In the genomic region with DNA sequence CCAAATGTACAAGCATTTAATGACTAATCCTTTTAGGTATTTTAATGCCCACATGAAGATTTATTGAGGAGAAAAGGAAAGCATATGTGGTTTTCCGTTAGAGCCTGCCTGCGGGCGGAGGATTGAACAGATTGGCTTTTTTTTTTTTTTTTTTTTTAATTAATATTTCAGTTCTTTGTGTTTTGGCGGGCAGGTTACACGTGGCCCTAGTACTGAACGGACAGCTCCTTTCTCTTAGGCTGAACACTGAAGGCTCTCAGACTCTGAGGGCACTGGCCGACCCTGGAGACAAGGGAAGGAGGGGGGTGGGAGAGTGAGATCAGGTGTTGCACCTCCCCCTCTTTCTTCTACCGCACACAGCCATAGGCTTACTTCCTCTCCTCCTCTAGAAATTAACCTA, we compare ENCODE assay signal across 11 mouse cellular contexts. TPM values are rescaled to one million over a fixed set of nuclear protein-coding genes. Genes with fewer than 3 reads are reported as not detected.
A peak's percentile ranks its signal among the peaks of the same experiment; 100 is the strongest.
DNase-seq lines count a peak whose midpoint lies in the region; ATAC-seq lines count a peak whose summit lies in the region.
"Had no signal": no experiment of that assay in that cellular context is flagged by ENCODE, and none has a peak within 500 bp of the region (broad histone marks: within the 10 kb centered on the region; RNA-seq: fewer than 3 reads in every experiment).

No protein-coding gene starts in this region.

- H3K27me3 ChIP-seq in intestine, embryonic 14.5 days (replicated peaks; ENCODE audit: control insufficient read depth, insufficient read depth, low read length), result no peaks in the 10 kb centered on the region
- no peaks in the 10 kb centered on the region for H3K27me3 ChIP-seq in intestine, embryonic 15.5 days (replicated peaks)
- H3K27me3 ChIP-seq in hindbrain, embryonic 12.5 days, result no peaks in the 10 kb centered on the region
- no peaks in the 10 kb centered on the region for H3K27me3 ChIP-seq in midbrain, embryonic 14.5 days (ENCODE audit: control insufficient read depth, insufficient read depth, low read length)
- H3K27me3 ChIP-seq: liver, embryonic 13.5 days had no signal

- H3K4me2 ChIP-seq in intestine, embryonic 14.5 days (ENCODE audit: low read length), result no peak overlapping the region
- H3K4me2 ChIP-seq in intestine, embryonic 15.5 days (replicated peaks), result no peak overlapping the region
- H3K4me2 ChIP-seq in hindbrain, embryonic 12.5 days (replicated peaks), result no peak overlapping the region
- H3K4me2 ChIP-seq in midbrain, embryonic 14.5 days (ENCODE audit: low read length), result 0 out of 2 replicates have a peak overlapping the region, but pooled peaks have one; percentile 7
- H3K4me2 ChIP-seq: liver, embryonic 13.5 days had no signal

- no peak overlapping the region for H3K9ac ChIP-seq in intestine, embryonic 14.5 days (ENCODE audit: low read length)
- H3K9ac ChIP-seq in intestine, embryonic 15.5 days, result no peak overlapping the region
- no peak overlapping the region for H3K9ac ChIP-seq in hindbrain, embryonic 12.5 days
- no peak overlapping the region for H3K9ac ChIP-seq in midbrain, embryonic 14.5 days (replicated peaks; ENCODE audit: low read length)
- H3K9ac ChIP-seq: liver, embryonic 13.5 days had no signal

- no peaks in the 10 kb centered on the region for H3K36me3 ChIP-seq in intestine, embryonic 14.5 days (ENCODE audit: control insufficient read depth, insufficient read depth, low read length)
- H3K36me3 ChIP-seq in intestine, embryonic 15.5 days, result no peaks in the 10 kb centered on the region
- H3K36me3 ChIP-seq in hindbrain, embryonic 12.5 days, result no peaks in the 10 kb centered on the region
- no peaks in the 10 kb centered on the region for H3K36me3 ChIP-seq in midbrain, embryonic 14.5 days (ENCODE audit: control insufficient read depth, insufficient read depth, low read length)
- H3K36me3 ChIP-seq: liver, embryonic 13.5 days had no signal

- DNase-seq in intestine, embryonic 14.5 days (ENCODE audit: low spot score), result peak; percentile 66
- peak; percentile 17 for DNase-seq in R1 (ENCODE audit: low read depth, low spot score)
- DNase-seq in midbrain, embryonic 14.5 days, result peak; percentile 62
- DNase-seq in MN1 (ENCODE audit: low spot score), result no peak
- no peak for DNase-seq in cerebellum, adult 18-20 months
- DNase-seq in ovary, postnatal 10 days (ENCODE audit: low spot score), result no peak
- DNase-seq: gastrocnemius, postnatal 36 days; heart, postnatal 14 days; liver, embryonic 13.5 days had no signal

- no peak overlapping the region for H3K4me3 ChIP-seq in intestine, embryonic 14.5 days (ENCODE audit: low read depth, low read length)
- no peak overlapping the region for H3K4me3 ChIP-seq in intestine, embryonic 15.5 days (replicated peaks)
- no peak overlapping the region for H3K4me3 ChIP-seq in hindbrain, embryonic 12.5 days
- no peak overlapping the region for H3K4me3 ChIP-seq in midbrain, embryonic 14.5 days (replicated peaks; ENCODE audit: low read depth, low read length)
- H3K4me3 ChIP-seq: liver, embryonic 13.5 days had no signal

- H3K4me1 ChIP-seq in intestine, embryonic 14.5 days (replicated peaks; ENCODE audit: control insufficient read depth, insufficient read depth, low read length), result no peaks in the 10 kb centered on the region
- H3K4me1 ChIP-seq in intestine, embryonic 15.5 days (replicated peaks), result no peaks in the 10 kb centered on the region
- H3K4me1 ChIP-seq in hindbrain, embryonic 12.5 days, result no peaks in the 10 kb centered on the region
- H3K4me1 ChIP-seq in midbrain, embryonic 14.5 days (ENCODE audit: control insufficient read depth, insufficient read depth, low read length), result no peaks in the 10 kb centered on the region
- H3K4me1 ChIP-seq: liver, embryonic 13.5 days had no signal

- H3K27ac ChIP-seq in intestine, embryonic 14.5 days (ENCODE audit: low read depth), result no peak overlapping the region
- H3K27ac ChIP-seq in intestine, embryonic 15.5 days, result no peak overlapping the region
- H3K27ac ChIP-seq in hindbrain, embryonic 12.5 days, result no peak overlapping the region
- no peak overlapping the region for H3K27ac ChIP-seq in midbrain, embryonic 14.5 days (replicated peaks; ENCODE audit: low read depth, low read length)
- H3K27ac ChIP-seq: liver, embryonic 13.5 days had no signal

- no peak for ATAC-seq in intestine, embryonic 14.5 days (replicated peaks; ENCODE audit: low FRiP score, low TSS enrichment, low read depth)
- no peak for ATAC-seq in intestine, embryonic 15.5 days
- peak; percentile 52; the same call in 1 of the 2 replicates for ATAC-seq in hindbrain, embryonic 12.5 days (ENCODE audit: low FRiP score)
- peak; percentile 73 for ATAC-seq in midbrain, embryonic 14.5 days (ENCODE audit: low FRiP score, low TSS enrichment)

- H3K9me3 ChIP-seq in intestine, embryonic 14.5 days (ENCODE audit: control insufficient read depth, low read length), result no peaks in the 10 kb centered on the region
- no peaks in the 10 kb centered on the region for H3K9me3 ChIP-seq in intestine, embryonic 15.5 days
- no peaks in the 10 kb centered on the region for H3K9me3 ChIP-seq in hindbrain, embryonic 12.5 days (replicated peaks)
- H3K9me3 ChIP-seq in midbrain, embryonic 14.5 days (ENCODE audit: control insufficient read depth, low read length), result no peaks in the 10 kb centered on the region
- H3K9me3 ChIP-seq: liver, embryonic 13.5 days had no signal

- WGBS in intestine, embryonic 14.5 days, result 13% methylated on average over 8 of the region's 8 CpGs
- WGBS in intestine, embryonic 15.5 days, result 6% methylated on average over 8 of the region's 8 CpGs
- WGBS in hindbrain, embryonic 12.5 days, result 11% methylated on average over 8 of the region's 8 CpGs
- WGBS in midbrain, embryonic 14.5 days, result 4% methylated on average over 8 of the region's 8 CpGs

RNA-seq across cellular contexts. Expression of a gene that starts 14.7 kb away (rescaled TPM):
- polyA plus RNA-seq in intestine, embryonic 14.5 days (2014; fragmentation: Nextera tagmentation; extraction: Ambion mirVana), result not detected in 2 replicates
- not detected in 2 replicates for polyA plus RNA-seq in intestine, embryonic 15.5 days (2015; fragmentation: Nextera tagmentation; extraction: Ambion mirVana)
- 0.43 and 1.3 TPM in 2 replicates for polyA plus RNA-seq in hindbrain, embryonic 12.5 days (2016; fragmentation: Nextera tagmentation; extraction: Ambion mirVana)
- 73.8 and 75.5 TPM in 2 replicates for polyA plus RNA-seq in midbrain, embryonic 14.5 days (2014; fragmentation: Nextera tagmentation; extraction: Ambion mirVana)

Comparison
In these comparisons a context has a peak if more than half of its experiments do, and no peak if none do; other contexts are left out.
1. ATAC-seq: peak in hindbrain, embryonic 12.5 days (single experiment) and midbrain, embryonic 14.5 days (single experiment); none in intestine, embryonic 14.5 days (single experiment) and intestine, embryonic 15.5 days (single experiment).
2. DNase-seq: peak in intestine, embryonic 14.5 days (single experiment), R1 (single experiment) and midbrain, embryonic 14.5 days (single experiment); none in MN1 (single experiment), cerebellum, adult 18-20 months (0 of 2) and ovary, postnatal 10 days (single experiment).
3. RNA of a gene that starts 14.7 kb away (polyA plus RNA-seq): 73.8 to 75.5 TPM in midbrain, embryonic 14.5 days; 0.43 to 1.3 TPM in hindbrain, embryonic 12.5 days, not detected in intestine, embryonic 15.5 days and not detected in intestine, embryonic 14.5 days; every median in the first group is over 10 times any median in the second.